Mouse (Mus musculus) embryonic facial prominence, embryonic 13.5 days (tissue): ENCODE measurements at regions not wholly inside any gene's neighbourhood (a gene's known extent, or its start where the extent isn't known, plus 50 kb on each side); places are given as distances from the start of the nearest gene placed in this dataset.

Experiments used
- ATAC-seq: fragments of 200-750 bp; cut with Nextera tagmentation; 2 replicates; pipeline ENCODE4 v1.8.0; 2017; ENCODE audit warnings: low read depth; ENCODE audit not compliant: insufficient number of reproducible peaks, insufficient read depth, low FRiP score, low TSS enrichment
- H3K27ac ChIP-seq: fragments of 300-500 bp; sonication (generic); 2 replicates; pipeline ENCODE4 v1.5.1; 2015; ENCODE audit warnings: moderate library complexity, mild to moderate bottlenecking, inconsistent platforms
- H3K27me3 ChIP-seq: fragments of 300-500 bp; sonication (generic); 2 replicates; pipeline ENCODE4 v1.6.1; 2015; ENCODE audit warnings: mild to moderate bottlenecking, inconsistent platforms
- H3K36me3 ChIP-seq: fragments of 300-500 bp; sonication (generic); 2 replicates; pipeline ENCODE4 v1.6.1; 2015; ENCODE audit warnings: mild to moderate bottlenecking, inconsistent platforms
- H3K4me1 ChIP-seq: fragments of 300-500 bp; sonication (generic); 2 replicates; pipeline ENCODE4 v1.6.1; 2015; ENCODE audit warnings: inconsistent platforms
- H3K4me2 ChIP-seq: fragments of 300-500 bp; sonication (generic); 2 replicates; pipeline ENCODE4 v1.6.1; 2015; ENCODE audit warnings: moderate library complexity, mild to moderate bottlenecking, inconsistent platforms
- H3K4me3 ChIP-seq: fragments of 300-500 bp; sonication (generic); 2 replicates; pipeline ENCODE4 v1.5.1; 2015; ENCODE audit warnings: mild to moderate bottlenecking, inconsistent platforms
- H3K9ac ChIP-seq: fragments of 300-500 bp; sonication (generic); 2 replicates; pipeline ENCODE4 v1.6.1; 2015; ENCODE audit warnings: mild to moderate bottlenecking, inconsistent platforms
- H3K9me3 ChIP-seq: fragments of 300-500 bp; sonication (generic); 2 replicates; pipeline ENCODE4 v1.6.1; 2016; ENCODE audit warnings: inconsistent platforms
- WGBS: fragments of 180-500 bp; shearing (Covaris S2); methylation state at CpG from one replicate; pipeline ENCODE4 v1.1.7; 2015; ENCODE audit warnings: mixed read lengths; 5-methylcytosine and 5-hydroxymethylcytosine counted together

- H3K9ac ChIP-seq, result no peak overlapping the region
- no peak for ATAC-seq
- H3K27ac ChIP-seq, result no peak overlapping the region
- 93% methylated on average over 4 of the region's 4 CpGs for WGBS
- H3K9me3 ChIP-seq, result no peaks in the 10 kb centered on the region
- H3K4me1 ChIP-seq, result no peaks in the 10 kb centered on the region
- no peak overlapping the region for H3K4me2 ChIP-seq
- no peak overlapping the region for H3K4me3 ChIP-seq
- no peaks in the 10 kb centered on the region for H3K27me3 ChIP-seq
- no peaks in the 10 kb centered on the region for H3K36me3 ChIP-seq
These were observed 122.2 kb upstream of the Rnf219 start for GRCm38 (mm10) chr14:104644626-104645025.

GRCm38 (mm10) chr14:104642783-104643182, 120.3 kb upstream of the Rnf219 start:
- ATAC-seq, result no peak
- H3K9me3 ChIP-seq, result no peaks in the 10 kb centered on the region
- no peaks in the 10 kb centered on the region for H3K36me3 ChIP-seq
- H3K27me3 ChIP-seq, result no peaks in the 10 kb centered on the region
- WGBS, result 56% methylated on average over 6 of the region's 6 CpGs
- no peaks in the 10 kb centered on the region for H3K4me1 ChIP-seq
- no peak overlapping the region for H3K4me2 ChIP-seq
- H3K4me3 ChIP-seq, result no peak overlapping the region
- H3K27ac ChIP-seq, result no peak overlapping the region
- H3K9ac ChIP-seq, result no peak overlapping the region

GRCm38 (mm10) chr14:104639300-104639699, 116.9 kb upstream of the Rnf219 start:
- no peak for ATAC-seq
- Histone ChIP-seq H3K27me3 (no peaks in the 10 kb centered on the region), H3K4me2 (no peak overlapping the region), H3K9ac (no peak overlapping the region), H3K4me1 (no peaks in the 10 kb centered on the region), H3K9me3 (no peaks in the 10 kb centered on the region), H3K27ac (no peak overlapping the region), H3K4me3 (no peak overlapping the region), H3K36me3 (no peaks in the 10 kb centered on the region)
- 62% methylated on average over 7 of the region's 7 CpGs for WGBS

- H3K4me3 ChIP-seq, result no peak overlapping the region
- no peaks in the 10 kb centered on the region for H3K27me3 ChIP-seq
- H3K9me3 ChIP-seq, result no peaks in the 10 kb centered on the region
- H3K27ac ChIP-seq, result no peak overlapping the region
- WGBS, result 81% methylated on average over 3 of the region's 3 CpGs
- no peak overlapping the region for H3K9ac ChIP-seq
- no peaks in the 10 kb centered on the region; the same call in 1 of the 2 replicates for H3K4me1 ChIP-seq
- ATAC-seq, result no peak
- H3K4me2 ChIP-seq, result no peak overlapping the region
- H3K36me3 ChIP-seq, result no peaks in the 10 kb centered on the region
These were observed 89.0 kb upstream of the Rnf219 start for GRCm38 (mm10) chr14:104611467-104611866.

GRCm38 (mm10) chr14:104610378-104610777, 87.9 kb upstream of the Rnf219 start:
- no peak overlapping the region for H3K27ac ChIP-seq
- WGBS, result 72% methylated on average over 4 of the region's 4 CpGs
- no peaks in the 10 kb centered on the region for H3K36me3 ChIP-seq

GRCm38 (mm10) chr14:104594851-104595250, 72.4 kb upstream of the Rnf219 start:
- Histone ChIP-seq H3K9me3 (no peaks in the 10 kb centered on the region), H3K36me3 (no peaks in the 10 kb centered on the region), H3K27ac (no peak overlapping the region), H3K4me1 (no peaks in the 10 kb centered on the region), H3K9ac (no peak overlapping the region), H3K27me3 (no peaks in the 10 kb centered on the region), H3K4me3 (no peak overlapping the region), H3K4me2 (no peak overlapping the region)
- ATAC-seq, result no peak
- 73% methylated on average over 3 of the region's 3 CpGs for WGBS

More at GRCm38 (mm10) chr14:104610378-104610777, 87.9 kb upstream of the Rnf219 start:
- H3K4me1 ChIP-seq, result no peaks in the 10 kb centered on the region; the same call in 1 of the 2 replicates
- H3K4me3 ChIP-seq, result no peak overlapping the region
- no peaks in the 10 kb centered on the region for H3K9me3 ChIP-seq
- ATAC-seq, result no peak
- H3K27me3 ChIP-seq, result no peaks in the 10 kb centered on the region
- H3K4me2 ChIP-seq, result no peak overlapping the region
- no peak overlapping the region for H3K9ac ChIP-seq
